Mouse (Mus musculus): ENCODE measurements around the gene Rgs3. TPM values are rescaled to one million over a fixed set of nuclear protein-coding genes. Genes with fewer than 3 reads are reported as not detected.

Rgs3 gene
- polyA plus RNA-seq (2012; rRNA removed), result 3.7 and 4.3 TPM in 2 replicates

GRCm38 (mm10) chr4:62559797-62560329, at the start of gene Rgs3:
Gene Rgs3, plus strand, starts transcription at chr4:62559847.

GRCm38 (mm10) chr4:62519849-62520233, 39.8 kb upstream of the Rgs3 start, which contains the start of gene Alad:
Gene Alad, minus strand, starts transcription at chr4:62519918.

GRCm38 (mm10) chr4:62524651-62525488, 34.8 kb upstream of the Rgs3 start, which contains the start of the genes Pole3 and 4933430I17Rik:
Gene Pole3, minus strand, starts transcription at chr4:62525068.
Gene 4933430I17Rik, plus strand, starts transcription at chr4:62525369.

Other genes starting within 250 kb of the Rgs3 start
- 9.3 and 10.7 TPM in 2 replicates for gene Fkbp15, start 199.3 kb upstream of the Rgs3 start, polyA plus RNA-seq (2012; rRNA removed)
- 22.1 and 26.2 TPM in 2 replicates for gene Slc31a1, start 199.1 kb upstream of the Rgs3 start, polyA plus RNA-seq (2012; rRNA removed)
- 46.4 and 53.1 TPM in 2 replicates for gene Cdc26, start 151.2 kb upstream of the Rgs3 start, polyA plus RNA-seq (2012; rRNA removed)
- 8.8 and 10.0 TPM in 2 replicates for gene Prpf4, start 151.1 kb upstream of the Rgs3 start, polyA plus RNA-seq (2012; rRNA removed)
- not detected in 2 replicates for gene Rnf183, start 124.6 kb upstream of the Rgs3 start, polyA plus RNA-seq (2012; rRNA removed)
- 0.58 and 0.66 TPM in 2 replicates for gene Wdr31, start 89.0 kb upstream of the Rgs3 start, polyA plus RNA-seq (2012; rRNA removed)
- 0.14 and 0.19 TPM in 2 replicates for gene Bspry, start 79.8 kb upstream of the Rgs3 start, polyA plus RNA-seq (2012; rRNA removed)
- gene Hdhd3, start 56.4 kb upstream of the Rgs3 start, polyA plus RNA-seq (2012; rRNA removed), result 3.2 and 3.4 TPM in 2 replicates
- 237 and 291 TPM in 2 replicates for gene Alad, start 39.9 kb upstream of the Rgs3 start, polyA plus RNA-seq (2012; rRNA removed)
- gene Pole3, start 34.8 kb upstream of the Rgs3 start, polyA plus RNA-seq (2012; rRNA removed), result 42.3 and 44.3 TPM in 2 replicates
- gene 4933430I17Rik, start 34.5 kb upstream of the Rgs3 start, polyA plus RNA-seq (2012; rRNA removed), result 0.10 and 0.15 TPM in 2 replicates

All from liver, embryonic 14 days (tissue).